Mouse (Mus musculus) c-Kit-positive CD71-positive TER-119-positive erythroid progenitor cells, embryonic 14.5 days (primary cell): ENCODE data around the gene Ncl.
A peak's percentile ranks its signal among the peaks of the same experiment; 100 is the strongest.
"Not testable (repeated sequence)": the region's sequence is repeated elsewhere in the genome, so short reads cannot be mapped to it uniquely, and the experiment has no call there.

Experiments
- DNase-seq: peaks from one replicate; pipeline ENCODE4 v3.0.0-alpha.2; 2013; ENCODE audit warnings: low spot score

Gene Ncl

GRCm38 (mm10) chr1:86359798-86360179, 589 bp upstream of the Ncl start:
- DNase-seq = no peak

DNA sequence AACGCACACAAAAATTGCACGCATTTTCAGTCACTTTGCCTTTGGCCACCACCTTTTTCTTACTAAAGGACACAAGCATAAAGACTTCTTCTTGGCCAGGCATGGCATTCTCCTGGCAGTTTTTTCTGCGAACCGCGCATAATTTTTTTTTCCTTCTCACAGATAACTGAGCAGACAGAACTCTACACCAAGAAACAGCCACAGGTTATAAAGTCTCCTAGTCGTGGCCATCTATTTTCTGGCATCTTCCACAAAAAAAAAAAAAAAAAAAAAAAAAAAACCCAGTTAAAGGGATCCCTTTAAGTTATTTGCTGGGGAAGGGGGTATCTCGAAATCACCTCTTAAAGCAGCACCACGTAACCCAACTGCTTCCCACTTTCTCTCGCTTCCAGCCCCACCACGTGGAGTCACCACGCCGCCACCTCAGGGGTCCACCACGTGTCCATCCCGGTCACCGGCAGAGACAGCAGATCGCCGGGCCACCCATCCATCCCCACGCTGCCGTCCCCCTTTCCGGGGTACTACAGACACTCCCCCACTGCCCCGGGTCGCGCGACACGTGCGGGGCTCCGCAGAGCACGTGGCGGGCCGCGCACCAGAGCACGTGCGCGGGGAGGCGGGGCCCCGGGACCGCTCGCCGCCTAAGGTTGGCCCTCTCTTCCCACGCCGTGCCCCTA, 833 bp downstream of the Ncl start:
- DNase-seq = no peak

- no peak for DNase-seq
Observed at GRCm38 (mm10) chr1:86354186-86354585, 5.0 kb downstream of the Ncl start.

GRCm38 (mm10) chr1:86350576-86350975, 8.6 kb downstream of the Ncl start:
- DNase-seq = no peak

GRCm38 (mm10) chr1:86349696-86350095, 9.5 kb downstream of the Ncl start:
- no peak for DNase-seq

- DNase-seq = no peak
Observed at GRCm38 (mm10) chr1:86349201-86349600, 10.0 kb downstream of the Ncl start.

- no peak for DNase-seq
Observed at GRCm38 (mm10) chr1:86348801-86349200, 10.4 kb downstream of the Ncl start.

GRCm38 (mm10) chr1:86348083-86348482, 11.1 kb downstream of the Ncl start:
- DNase-seq = no peak

DNA sequence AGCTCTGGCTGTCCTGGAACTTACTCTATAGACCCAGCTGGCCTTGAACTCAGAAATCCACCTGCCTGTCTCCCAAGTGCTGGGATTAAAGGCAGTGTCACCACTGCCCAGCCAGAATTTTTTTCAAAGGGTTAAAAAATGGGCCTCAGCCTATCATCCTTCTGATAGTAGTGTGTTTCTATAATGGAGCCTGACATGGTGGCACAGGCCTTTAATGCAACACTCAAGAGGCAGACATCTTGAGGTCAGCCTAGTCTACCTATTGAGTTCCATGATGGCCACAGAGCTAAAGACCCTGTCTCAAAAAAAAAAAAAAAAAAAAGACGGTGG, 11.5 kb downstream of the Ncl start:
- DNase-seq = no peak

DNA sequence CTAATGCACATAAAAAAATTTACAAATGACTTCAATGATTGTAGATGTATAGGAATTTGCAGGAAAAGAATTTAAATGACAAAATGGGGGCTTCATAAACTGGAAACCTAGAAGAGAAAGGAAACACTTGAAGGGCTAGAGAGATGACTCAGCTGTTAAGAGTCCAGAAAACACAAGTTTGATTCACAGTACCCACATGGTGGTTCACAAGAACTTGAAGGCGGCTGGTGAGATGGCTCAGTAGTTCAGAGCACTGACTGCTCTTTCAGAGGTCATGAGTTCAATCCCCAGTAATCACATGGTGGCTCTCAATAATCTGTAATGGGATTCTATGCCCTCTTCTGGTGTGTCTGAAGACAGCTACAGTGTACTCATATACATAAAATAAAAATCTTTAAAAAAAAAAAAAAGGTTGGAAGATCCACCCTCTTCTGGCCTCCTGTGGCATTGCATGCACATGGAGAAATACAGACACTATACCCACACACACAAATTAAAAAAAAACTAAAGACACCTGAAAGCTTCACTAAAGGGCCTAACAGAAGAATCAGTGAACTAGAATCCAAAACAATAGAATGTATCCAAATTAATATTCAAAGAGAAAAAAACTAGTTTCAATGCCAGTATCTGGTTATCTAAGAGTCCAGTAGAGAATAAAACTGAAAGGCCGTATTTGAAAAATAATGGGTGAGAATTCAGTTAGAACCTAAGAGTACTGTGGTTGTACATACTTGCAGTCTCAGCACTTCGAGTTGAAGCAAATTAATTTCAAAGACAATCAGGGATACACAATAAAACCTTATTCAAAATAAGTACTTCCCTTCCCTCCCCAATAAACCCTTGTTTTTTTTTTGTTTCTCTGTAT, 12.1 kb downstream of the Ncl start:
- DNase-seq = no peak

- no peak for DNase-seq
Observed at GRCm38 (mm10) chr1:86345956-86346355, 13.2 kb downstream of the Ncl start.

DNA sequence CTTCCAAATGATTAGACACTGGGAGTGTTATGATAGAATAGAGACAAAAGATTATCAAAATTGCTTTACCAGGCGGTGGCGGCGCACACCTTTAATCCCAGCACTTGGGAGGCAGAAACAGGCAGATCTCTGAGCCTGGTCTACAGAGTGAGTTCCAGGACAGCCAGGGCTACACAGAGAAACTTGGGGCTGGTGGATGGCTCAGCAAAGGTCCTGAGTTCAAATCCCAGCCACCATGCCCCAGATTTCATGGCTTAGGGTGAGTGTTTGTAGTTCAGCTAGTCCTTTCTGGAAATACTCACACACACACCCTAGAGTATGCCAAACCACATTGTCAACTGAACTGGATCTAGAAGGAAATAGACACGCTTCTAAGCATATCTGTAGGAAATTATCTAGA, 14.1 kb downstream of the Ncl start:
- no peak for DNase-seq

GRCm38 (mm10) chr1:86343969-86344861, 15.0 kb downstream of the Ncl start:
- DNase-seq = no peak

GRCm38 (mm10) chr1:86343087-86343645, 16.0 kb downstream of the Ncl start:
- DNase-seq = no peak

- DNase-seq = no peak
Observed at GRCm38 (mm10) chr1:86342371-86342770, 16.8 kb downstream of the Ncl start.

- DNase-seq = not testable (repeated sequence)
Observed at GRCm38 (mm10) chr1:86341096-86341495, 18.1 kb downstream of the Ncl start.

GRCm38 (mm10) chr1:86339156-86339812, 19.9 kb downstream of the Ncl start:
- DNase-seq = peak; percentile 87

- DNase-seq = no peak
Observed at GRCm38 (mm10) chr1:86336330-86336729, 22.9 kb downstream of the Ncl start.

- DNase-seq = peak; percentile 61
Observed at GRCm38 (mm10) chr1:86320822-86321413, 38.3 kb downstream of the Ncl start.

DNA sequence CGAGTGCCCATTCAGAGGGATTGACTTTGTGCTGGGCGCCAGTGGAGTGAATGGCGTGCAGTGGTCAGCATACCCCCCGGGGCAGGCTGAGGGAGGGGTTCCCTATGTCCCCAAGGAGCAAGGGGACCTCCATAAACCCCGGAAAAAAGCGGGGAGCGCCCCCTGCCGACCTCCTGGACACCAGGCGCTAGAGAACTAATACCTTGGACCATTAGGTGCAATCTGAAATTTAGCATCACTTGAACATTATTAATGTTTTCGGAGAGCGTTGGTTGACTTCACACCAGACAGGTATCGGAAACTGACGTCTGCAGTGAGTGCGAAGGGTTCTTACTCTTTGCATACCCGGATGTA, 45.5 kb downstream of the Ncl start:
- no peak for DNase-seq

DNA sequence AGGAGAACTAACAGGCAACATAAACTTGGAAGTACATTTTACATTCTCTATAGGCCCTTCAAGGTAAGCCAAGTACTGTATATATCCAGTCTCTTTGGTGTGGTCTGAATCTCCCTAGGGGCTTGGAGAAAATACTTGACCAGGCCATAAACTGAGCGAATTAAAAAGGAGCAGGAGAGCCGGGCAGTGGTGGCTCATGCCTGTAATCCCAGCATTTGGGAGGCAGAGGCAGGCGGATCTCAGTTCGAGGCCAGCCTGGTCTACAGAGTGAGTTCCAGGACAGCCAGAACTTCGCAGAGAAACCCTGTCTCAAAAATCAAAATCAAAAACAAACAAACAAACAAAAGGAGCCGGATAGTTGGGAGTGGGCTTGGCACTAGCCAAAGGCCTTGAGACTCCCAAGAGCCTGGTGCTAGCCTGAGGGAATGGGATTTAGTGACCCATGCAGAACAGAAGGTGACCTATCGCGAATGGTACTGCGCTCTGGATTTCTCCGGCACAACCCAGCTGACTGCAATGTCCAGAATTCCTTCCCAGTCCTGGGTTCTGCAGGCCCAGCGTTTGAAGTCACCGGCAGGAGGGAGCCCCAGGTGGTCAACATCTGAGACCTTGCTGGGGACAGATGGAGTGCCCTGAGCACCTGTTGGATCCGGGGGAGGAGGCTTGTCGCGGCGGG, 46.0 kb downstream of the Ncl start:
- no peak for DNase-seq
